Mouse (Mus musculus): ENCODE measurements around the gene Galnt15. TPM values are rescaled to one million over a fixed set of nuclear protein-coding genes. Genes with fewer than 3 reads are reported as not detected.

Galnt15 gene
- polyA plus RNA-seq, 1 experiment: 2.6 TPM

DNA sequence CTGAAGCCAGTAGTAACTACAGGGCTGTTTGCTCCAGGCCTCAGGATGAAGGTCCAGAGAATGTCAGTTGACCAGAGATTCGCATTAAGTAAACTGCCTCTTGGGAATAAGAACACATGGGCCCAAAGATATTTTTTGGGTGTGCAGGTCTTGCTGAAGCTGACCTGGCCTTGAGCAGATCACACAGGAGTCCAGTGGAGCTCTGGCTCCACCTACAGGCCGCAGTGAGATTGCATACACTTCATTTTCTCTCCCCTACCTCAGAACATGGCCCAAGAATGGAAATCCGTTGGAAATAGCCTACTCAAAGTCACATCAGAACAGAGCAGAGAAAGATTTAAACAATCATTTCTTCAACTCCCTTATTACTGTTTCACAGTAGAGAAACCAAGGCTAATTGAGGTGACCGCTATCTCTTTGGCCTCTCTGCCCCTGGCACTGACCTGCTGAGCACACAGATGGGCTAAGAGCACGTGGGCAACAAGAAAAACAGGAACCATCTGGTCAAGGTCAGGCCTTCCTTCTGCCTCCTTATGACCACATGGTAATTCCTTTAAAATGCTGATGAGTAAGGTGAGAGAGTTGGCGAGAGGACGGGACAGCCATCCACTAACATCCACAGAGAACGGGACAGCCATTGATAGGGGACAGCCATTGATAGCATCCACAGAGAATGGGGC is 48.2 kb downstream of the Galnt15 start:
- DNase-seq: peak; percentile 71
- TF ChIP-seq POLR2A (IDR thresholded peaks at IDR 0.05; ENCODE audit: low read depth, low read length) (no peak), CTCF (conservative IDR thresholded peaks at IDR 0.05; ENCODE audit: insufficient read depth, insufficient read length, low read depth, low read length) (peak; percentile 98)
- WGBS: 54% methylated on average over 8 of the region's 8 CpGs
- H3K27ac ChIP-seq (ENCODE audit: insufficient read depth, low read depth, low read length): no peak overlapping the region
- H3K4me3 ChIP-seq (ENCODE audit: insufficient read depth, low read depth, low read length): no peak overlapping the region
- H3K36me3 ChIP-seq (ENCODE audit: control insufficient read depth, insufficient read depth, low read length): no peaks in the 10 kb centered on the region; the same call in 1 of the 2 replicates
- H3K27me3 ChIP-seq (replicated peaks; ENCODE audit: control insufficient read depth, insufficient read depth, low read length): no peaks in the 10 kb centered on the region
- no peaks in the 10 kb centered on the region for H3K4me1 ChIP-seq (ENCODE audit: control insufficient read depth, insufficient read depth, low read length)

DNA sequence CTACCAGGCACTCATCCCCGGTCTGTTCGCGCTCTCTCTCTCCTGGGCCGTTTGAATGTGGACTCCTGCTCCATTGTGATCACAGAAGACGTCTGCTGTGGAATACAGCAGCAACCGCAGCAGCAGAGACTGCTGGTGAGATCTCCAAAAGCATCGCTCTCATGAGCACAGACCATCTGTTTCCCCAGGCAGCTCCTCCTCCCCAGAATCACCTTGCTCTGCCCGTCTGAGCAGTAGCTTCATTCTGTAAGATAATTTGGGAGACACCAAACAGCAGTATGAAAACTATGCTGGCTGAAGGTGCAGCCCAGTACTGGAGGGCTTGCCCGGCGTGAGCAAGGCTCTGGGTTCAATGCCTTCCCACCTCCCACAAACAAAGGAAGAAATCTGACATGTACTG is 52.2 kb downstream of the Galnt15 start:
- DNase-seq: no peak
- Histone ChIP-seq H3K4me3 (ENCODE audit: insufficient read depth, low read depth, low read length) (no peak overlapping the region), H3K27me3 (replicated peaks; ENCODE audit: control insufficient read depth, insufficient read depth, low read length) (no peaks in the 10 kb centered on the region), H3K27ac (ENCODE audit: insufficient read depth, low read depth, low read length) (no peak overlapping the region), H3K36me3 (ENCODE audit: control insufficient read depth, insufficient read depth, low read length) (no peaks in the 10 kb centered on the region; the same call in 1 of the 2 replicates), H3K4me1 (ENCODE audit: control insufficient read depth, insufficient read depth, low read length) (peaks cover 3% of the 10 kb centered on the region; the same call in 1 of the 2 replicates)
- TF ChIP-seq CTCF (conservative IDR thresholded peaks at IDR 0.05; ENCODE audit: insufficient read depth, insufficient read length, low read depth, low read length) (no peak), POLR2A (IDR thresholded peaks at IDR 0.05; ENCODE audit: low read depth, low read length) (no peak)
- 65% methylated on average over 10 of the region's 10 CpGs for WGBS

DNA sequence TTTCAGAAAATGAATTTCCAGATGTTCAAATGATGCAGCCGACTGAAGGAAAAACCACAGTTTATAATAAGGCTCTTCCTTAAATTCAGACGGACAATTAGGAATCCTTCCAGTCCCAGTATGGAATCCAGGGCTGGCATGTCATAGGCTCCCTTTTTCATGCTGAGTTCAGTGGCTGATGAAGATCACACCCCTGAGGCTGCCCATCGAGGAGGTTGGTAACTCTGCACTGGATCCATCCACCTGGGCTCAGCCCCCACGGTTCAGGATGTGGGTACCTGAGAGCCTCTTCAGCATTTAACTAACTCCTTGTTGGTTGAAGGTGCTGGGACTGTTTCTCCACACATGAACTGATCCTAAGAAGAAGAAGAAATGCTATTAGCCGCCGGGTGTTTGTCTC is 54.1 kb downstream of the Galnt15 start:
- WGBS: 94% methylated on average over 6 of the region's 6 CpGs
- Histone ChIP-seq H3K27me3 (replicated peaks; ENCODE audit: control insufficient read depth, insufficient read depth, low read length) (no peaks in the 10 kb centered on the region), H3K4me1 (ENCODE audit: control insufficient read depth, insufficient read depth, low read length) (peaks cover 3% of the 10 kb centered on the region; the same call in 1 of the 2 replicates), H3K4me3 (ENCODE audit: insufficient read depth, low read depth, low read length) (no peak overlapping the region), H3K27ac (ENCODE audit: insufficient read depth, low read depth, low read length) (no peak overlapping the region), H3K36me3 (ENCODE audit: control insufficient read depth, insufficient read depth, low read length) (no peaks in the 10 kb centered on the region; the same call in 1 of the 2 replicates)
- TF ChIP-seq POLR2A (IDR thresholded peaks at IDR 0.05; ENCODE audit: low read depth, low read length) (no peak), CTCF (conservative IDR thresholded peaks at IDR 0.05; ENCODE audit: insufficient read depth, insufficient read length, low read depth, low read length) (no peak)
- DNase-seq: no peak

DNA sequence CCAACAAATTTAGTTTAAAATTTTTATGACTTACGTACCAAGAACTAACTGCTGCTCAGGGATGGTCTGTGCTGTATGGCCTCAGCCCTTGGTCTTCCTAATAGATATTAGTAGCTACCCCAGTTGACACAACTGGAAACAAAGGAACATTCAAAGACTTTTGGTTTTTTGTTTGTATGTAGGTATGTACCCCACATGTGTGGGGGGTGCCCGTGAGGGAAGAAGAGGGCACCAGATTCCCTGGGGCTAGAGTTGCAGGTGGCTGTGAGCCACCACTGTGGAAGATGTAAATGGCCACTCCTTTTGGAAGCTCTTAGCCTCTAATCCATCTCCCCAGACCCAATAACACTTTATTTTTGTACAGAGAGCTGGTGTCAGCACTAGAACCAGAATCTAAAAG is 54.7 kb downstream of the Galnt15 start:
- no peaks in the 10 kb centered on the region; the same call in 1 of the 2 replicates for H3K36me3 ChIP-seq (ENCODE audit: control insufficient read depth, insufficient read depth, low read length)
- peaks cover 3% of the 10 kb centered on the region; the same call in 1 of the 2 replicates for H3K4me1 ChIP-seq (ENCODE audit: control insufficient read depth, insufficient read depth, low read length)
- H3K27ac ChIP-seq (ENCODE audit: insufficient read depth, low read depth, low read length): no peak overlapping the region
- no peaks in the 10 kb centered on the region for H3K27me3 ChIP-seq (replicated peaks; ENCODE audit: control insufficient read depth, insufficient read depth, low read length)
- TF ChIP-seq CTCF (conservative IDR thresholded peaks at IDR 0.05; ENCODE audit: insufficient read depth, insufficient read length, low read depth, low read length): no peak
- DNase-seq: no peak
- no peak overlapping the region for H3K4me3 ChIP-seq (ENCODE audit: insufficient read depth, low read depth, low read length)
- 80% methylated on average over 2 of the region's 2 CpGs for WGBS

DNA sequence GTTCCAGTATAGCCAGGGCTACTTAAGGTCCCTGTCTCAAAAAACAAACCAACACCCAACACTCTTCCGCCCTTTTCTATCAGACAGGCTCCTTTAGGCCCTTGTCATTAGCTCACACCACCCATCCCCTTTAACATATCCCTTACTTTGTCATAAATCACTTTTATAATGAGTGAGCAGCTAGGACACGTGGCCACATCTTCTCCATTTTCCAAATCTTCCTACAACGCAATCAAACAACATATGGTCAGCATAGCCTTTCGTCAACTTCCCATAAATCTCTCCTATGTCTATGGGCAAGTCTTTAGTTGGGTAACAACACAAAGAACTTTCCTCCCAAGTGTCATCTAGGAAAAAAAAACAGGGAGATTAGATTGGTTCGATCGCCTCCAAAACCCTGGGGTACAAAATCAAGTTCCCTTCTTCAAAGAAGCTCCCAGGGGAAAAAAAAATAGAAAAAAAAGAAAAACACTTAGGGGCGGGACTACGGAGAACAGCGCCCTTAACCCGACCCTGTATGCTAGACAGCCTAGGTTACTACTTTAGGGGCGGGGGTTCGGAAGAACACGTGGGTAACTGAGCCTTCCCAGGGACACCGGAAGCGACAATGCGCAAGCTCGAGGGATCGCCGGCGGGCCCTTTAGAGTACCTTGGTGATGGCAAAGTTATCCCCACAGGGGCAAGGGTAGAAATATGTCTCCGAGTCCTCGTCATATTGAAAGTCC is 56.1 kb downstream of the Galnt15 start, which contains the start of gene Oxnad1:
Gene Oxnad1 (plus strand): TSS at position 614 of the 725 bp plus-strand sequence.
- H3K4me3 ChIP-seq (ENCODE audit: insufficient read depth, low read depth, low read length): peak within 1 kb of the TSS; percentile 88
- TF ChIP-seq CTCF (conservative IDR thresholded peaks at IDR 0.05; ENCODE audit: insufficient read depth, insufficient read length, low read depth, low read length): no peak
- no peak for TF ChIP-seq POLR2A (IDR thresholded peaks at IDR 0.05; ENCODE audit: low read depth, low read length)
- no peaks in the 10 kb centered on the region; the same call in 1 of the 2 replicates for H3K36me3 ChIP-seq (ENCODE audit: control insufficient read depth, insufficient read depth, low read length)
- DNase-seq: no peak
- H3K27ac ChIP-seq (ENCODE audit: insufficient read depth, low read depth, low read length): peak within 1 kb of the TSS; percentile 95
- no peaks in the 10 kb centered on the region for H3K27me3 ChIP-seq (replicated peaks; ENCODE audit: control insufficient read depth, insufficient read depth, low read length)
- H3K4me1 ChIP-seq (ENCODE audit: control insufficient read depth, insufficient read depth, low read length): peaks cover 3% of the 10 kb centered on the region; the same call in 1 of the 2 replicates
- 2% methylated on average over 22 of the region's 22 CpGs for WGBS

DNA sequence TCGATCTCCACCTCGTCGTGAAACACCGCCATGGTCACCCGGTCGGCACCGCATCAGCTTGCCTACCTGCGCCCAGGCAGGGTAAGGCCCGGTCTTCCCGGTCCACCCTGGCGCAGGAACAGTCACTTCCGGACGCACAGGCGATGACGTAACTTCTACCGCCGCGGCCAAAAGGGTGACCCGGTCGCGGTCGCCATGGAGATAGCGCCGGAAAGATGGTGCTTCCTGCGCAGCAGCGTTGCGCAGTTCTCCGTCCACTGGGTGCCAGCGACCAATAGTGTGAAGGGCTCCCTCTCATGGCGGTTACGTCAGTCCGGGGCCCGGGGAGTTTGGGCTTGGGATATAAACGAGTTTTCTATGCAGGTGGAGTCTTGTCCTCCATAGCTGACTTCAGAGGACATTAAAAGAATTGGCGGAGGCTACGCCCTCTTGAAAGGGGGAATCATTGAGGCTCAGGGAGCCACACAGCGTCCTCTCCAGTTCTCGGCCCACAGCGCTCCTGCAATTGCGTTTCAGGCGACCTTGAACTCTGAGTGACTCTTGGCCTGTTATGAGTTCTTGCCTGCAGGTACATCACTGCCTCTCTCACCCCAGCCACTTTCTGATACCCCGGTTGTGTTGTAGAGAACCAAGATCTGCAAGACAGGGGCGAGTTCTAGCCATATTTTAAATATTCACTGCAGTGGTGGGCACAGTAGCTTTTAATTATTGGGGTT is 56.9 kb downstream of the Galnt15 start, which contains the start of gene Dph3:
Gene Dph3 (minus strand): TSS at position 244 of the 716 bp plus-strand sequence.
- under 1% methylated on average over 43 of the region's 43 CpGs for WGBS
- peak; percentile 100 for DNase-seq
- Histone ChIP-seq H3K27me3 (replicated peaks; ENCODE audit: control insufficient read depth, insufficient read depth, low read length) (no peaks in the 10 kb centered on the region), H3K27ac (ENCODE audit: insufficient read depth, low read depth, low read length) (peak within 1 kb of the TSS; percentile 95), H3K4me1 (ENCODE audit: control insufficient read depth, insufficient read depth, low read length) (peaks cover 3% of the 10 kb centered on the region; the same call in 1 of the 2 replicates), H3K36me3 (ENCODE audit: control insufficient read depth, insufficient read depth, low read length) (no peaks in the 10 kb centered on the region; the same call in 1 of the 2 replicates), H3K4me3 (ENCODE audit: insufficient read depth, low read depth, low read length) (peak within 1 kb of the TSS; percentile 88)
- TF ChIP-seq POLR2A (IDR thresholded peaks at IDR 0.05; ENCODE audit: low read depth, low read length) (peak; percentile 56), CTCF (conservative IDR thresholded peaks at IDR 0.05; ENCODE audit: insufficient read depth, insufficient read length, low read depth, low read length) (peak; percentile 23; the same call in 1 of the 2 replicates)

Data from kidney, adult 2 months (tissue).